Mouse (Mus musculus) forebrain, embryonic 15.5 days (tissue): Measurements from ENCODE around the gene Hist1h4b. TPM values are rescaled to one million over a fixed set of nuclear protein-coding genes. Genes with fewer than 3 reads are reported as not detected.
"Not testable (repeated sequence)": the region's sequence is repeated elsewhere in the genome, so short reads cannot be mapped to it uniquely, and the experiment has no call there.

Experiments
- ATAC-seq: fragments of 200-750 bp; cut with Nextera tagmentation; replicated peaks from 2 replicates; pipeline ENCODE4 v1.8.0; 2017; ENCODE audit warnings: mild to moderate bottlenecking, moderate TSS enrichment, moderate library complexity
- H3K27ac ChIP-seq: fragments of 300-500 bp; sonication (generic); replicated peaks from 2 replicates; pipeline ENCODE4 v1.5.1; 2015; ENCODE audit warnings: mild to moderate bottlenecking, inconsistent platforms
- H3K27me3 ChIP-seq: fragments of 300-500 bp; sonication (generic); 2 replicates; pipeline ENCODE4 v1.6.1; 2015; ENCODE audit warnings: inconsistent platforms
- H3K36me3 ChIP-seq: fragments of 300-500 bp; sonication (generic); 2 replicates; pipeline ENCODE4 v1.6.1; 2015; ENCODE audit warnings: mild to moderate bottlenecking, inconsistent platforms
- H3K4me1 ChIP-seq: fragments of 300-500 bp; sonication (generic); 2 replicates; pipeline ENCODE4 v1.6.1; 2015; ENCODE audit warnings: inconsistent platforms
- H3K4me2 ChIP-seq: fragments of 300-500 bp; sonication (generic); replicated peaks from 2 replicates; pipeline ENCODE4 v1.6.1; 2015; ENCODE audit warnings: mild to moderate bottlenecking, inconsistent platforms
- H3K4me3 ChIP-seq: fragments of 300-500 bp; sonication (generic); 2 replicates; pipeline ENCODE4 v1.5.1; 2015; ENCODE audit warnings: mild to moderate bottlenecking, inconsistent platforms
- H3K9ac ChIP-seq: fragments of 300-500 bp; sonication (generic); replicated peaks from 2 replicates; pipeline ENCODE4 v1.6.1; 2015; ENCODE audit warnings: mild to moderate bottlenecking, inconsistent platforms
- H3K9me3 ChIP-seq: fragments of 300-500 bp; sonication (generic); 2 replicates; pipeline ENCODE4 v1.6.1; 2016; ENCODE audit warnings: inconsistent platforms
- WGBS: fragments of 180-500 bp; shearing (Covaris S2); methylation state at CpG from one replicate; pipeline ENCODE4 v1.1.7; 2015; ENCODE audit warnings: mixed read lengths; 5-methylcytosine and 5-hydroxymethylcytosine counted together
- polyA plus RNA-seq: library from polyadenylated mRNA; unstranded; fragments of >200 nt; fragmentation: Nextera tagmentation; extraction: Ambion mirVana; gene quantifications from 2 replicates; pipeline ENCODE4 v1.2.1, GENCODE M21; 2015

Hist1h4b gene
- polyA plus RNA-seq, 1 experiment from 2014 or later = 2.8 TPM

DNA sequence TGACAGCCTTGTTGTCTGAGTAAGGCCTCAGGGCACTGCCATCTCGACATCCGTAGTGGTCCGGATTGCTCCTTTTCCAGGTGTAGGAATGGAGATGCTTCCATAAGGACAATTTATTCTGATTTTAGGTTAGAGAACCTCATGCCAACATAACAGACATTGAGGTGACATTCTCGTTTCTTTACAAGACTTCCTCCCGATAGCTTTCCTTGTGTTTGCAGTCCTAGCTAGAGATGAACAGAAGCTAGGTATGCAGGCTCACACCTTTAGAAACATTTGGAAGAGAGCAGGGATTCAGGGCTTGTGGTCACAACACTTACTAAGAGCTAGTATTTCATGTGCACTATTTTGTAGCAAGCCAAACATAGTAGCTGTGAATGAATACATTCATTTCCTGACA, 13.6 kb upstream of the Hist1h4b start:
- Histone ChIP-seq H3K27me3 (no peaks in the 10 kb centered on the region), H3K4me1 (peaks cover 41% of the 10 kb centered on the region), H3K36me3 (no peaks in the 10 kb centered on the region), H3K4me2 (no peak overlapping the region), H3K27ac (no peak overlapping the region), H3K4me3 (no peak overlapping the region), H3K9me3 (no peaks in the 10 kb centered on the region), H3K9ac (no peak overlapping the region)
- ATAC-seq = no peak
- WGBS = 86% methylated on average over 5 of the region's 5 CpGs

DNA sequence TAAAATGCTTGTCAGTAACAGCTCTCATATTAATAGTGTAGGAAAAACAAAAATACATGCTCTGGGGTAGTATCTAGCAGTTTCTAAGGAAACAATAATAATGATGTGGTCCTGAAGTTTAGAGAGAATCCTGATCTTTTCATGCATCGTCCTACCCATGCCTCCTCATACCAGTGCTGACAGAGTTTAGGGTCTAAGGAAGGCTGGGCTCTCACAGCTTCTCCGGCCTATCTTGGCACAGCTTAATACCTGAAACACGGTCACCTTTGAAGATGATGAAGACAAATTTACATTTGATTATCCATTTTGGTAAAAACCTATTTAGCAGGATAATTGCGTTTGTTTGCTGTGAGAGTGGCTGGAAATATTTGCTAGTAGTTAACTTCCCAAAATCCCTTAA, 12.8 kb upstream of the Hist1h4b start:
- WGBS = 30% methylated on average over 4 of the region's 4 CpGs
- Histone ChIP-seq H3K9ac (no peak overlapping the region), H3K4me2 (peak overlapping the region; percentile 80), H3K36me3 (no peaks in the 10 kb centered on the region), H3K4me3 (peak overlapping the region; percentile 51; the same call in 1 of the 2 replicates), H3K27me3 (no peaks in the 10 kb centered on the region), H3K9me3 (no peaks in the 10 kb centered on the region), H3K27ac (peak overlapping the region; percentile 67; the same call in 1 of the 2 replicates), H3K4me1 (peaks cover 44% of the 10 kb centered on the region)
- no peak for ATAC-seq

DNA sequence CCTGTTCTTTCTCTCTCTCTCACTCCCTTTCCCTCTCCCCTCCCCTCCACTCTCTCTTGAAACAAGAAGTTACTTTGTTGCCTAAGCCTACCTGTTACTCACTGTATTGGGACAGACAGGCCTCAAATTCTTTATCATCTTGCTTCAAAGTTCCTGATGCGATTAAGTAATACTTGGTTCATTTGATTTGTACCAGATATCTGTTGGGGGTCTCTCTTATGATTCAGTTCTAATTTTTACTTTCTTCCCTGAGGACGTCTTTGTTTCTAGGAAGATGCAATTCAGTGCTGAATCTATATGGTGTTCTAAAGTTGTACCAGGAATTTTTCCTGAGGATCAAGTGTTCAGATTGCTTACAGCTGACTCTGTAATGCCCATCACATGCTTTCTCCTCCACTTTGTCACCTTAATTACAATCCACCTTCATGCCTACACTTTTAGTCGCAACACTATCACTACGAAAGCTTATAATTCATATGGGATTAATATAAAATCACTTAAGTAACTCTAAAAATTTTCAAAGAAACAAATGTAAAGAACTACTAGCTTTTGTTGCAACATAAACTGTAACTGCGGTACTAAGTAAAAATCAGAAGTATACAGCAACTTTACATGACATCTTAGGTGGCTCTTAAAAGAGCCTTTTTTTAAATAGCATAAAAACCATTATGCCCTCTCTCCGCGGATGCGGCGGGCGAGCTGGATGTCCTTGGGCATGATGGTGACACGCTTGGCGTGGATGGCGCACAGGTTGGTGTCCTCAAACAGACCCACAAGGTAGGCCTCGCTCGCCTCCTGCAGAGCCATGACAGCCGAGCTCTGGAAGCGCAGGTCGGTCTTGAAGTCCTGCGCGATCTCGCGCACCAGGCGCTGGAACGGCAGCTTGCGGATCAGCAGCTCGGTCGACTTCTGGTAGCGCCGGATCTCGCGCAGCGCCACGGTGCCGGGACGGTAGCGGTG, 12.1 kb upstream of the Hist1h4b start:
- peaks cover 39% of the 10 kb centered on the region for H3K4me1 ChIP-seq
- no peak for ATAC-seq
- H3K4me3 ChIP-seq = peak overlapping the region; percentile 51
- H3K27me3 ChIP-seq = no peaks in the 10 kb centered on the region
- H3K36me3 ChIP-seq = no peaks in the 10 kb centered on the region
- H3K9me3 ChIP-seq = no peaks in the 10 kb centered on the region
- 0 out of 2 replicates have a peak overlapping the region, but pooled peaks have one; percentile 24 for H3K9ac ChIP-seq
- 2% methylated on average over 17 of the region's 36 CpGs for WGBS
- H3K27ac ChIP-seq = peak overlapping the region; percentile 67
- peak overlapping the region; percentile 80 for H3K4me2 ChIP-seq

- Histone ChIP-seq H3K27me3 (no peaks in the 10 kb centered on the region), H3K4me1 (peaks cover 33% of the 10 kb centered on the region), H3K4me3 (peak within 1 kb of the TSS; percentile 51), H3K4me2 (peak within 1 kb of the TSS; percentile 80), H3K9me3 (no peaks in the 10 kb centered on the region), H3K27ac (peak within 1 kb of the TSS; percentile 99), H3K9ac (peak within 1 kb of the TSS; percentile 60), H3K36me3 (no peaks in the 10 kb centered on the region)
- ATAC-seq = peak; percentile 76
- WGBS = 1% methylated on average over 28 of the region's 28 CpGs
Observed at GRCm38 (mm10) chr13:23745381-23746161, 11.2 kb upstream of the Hist1h4b start, which contains the start of gene Hist1h3c. Hist1h3c (minus strand) TSS chr13:23745602.

DNA sequence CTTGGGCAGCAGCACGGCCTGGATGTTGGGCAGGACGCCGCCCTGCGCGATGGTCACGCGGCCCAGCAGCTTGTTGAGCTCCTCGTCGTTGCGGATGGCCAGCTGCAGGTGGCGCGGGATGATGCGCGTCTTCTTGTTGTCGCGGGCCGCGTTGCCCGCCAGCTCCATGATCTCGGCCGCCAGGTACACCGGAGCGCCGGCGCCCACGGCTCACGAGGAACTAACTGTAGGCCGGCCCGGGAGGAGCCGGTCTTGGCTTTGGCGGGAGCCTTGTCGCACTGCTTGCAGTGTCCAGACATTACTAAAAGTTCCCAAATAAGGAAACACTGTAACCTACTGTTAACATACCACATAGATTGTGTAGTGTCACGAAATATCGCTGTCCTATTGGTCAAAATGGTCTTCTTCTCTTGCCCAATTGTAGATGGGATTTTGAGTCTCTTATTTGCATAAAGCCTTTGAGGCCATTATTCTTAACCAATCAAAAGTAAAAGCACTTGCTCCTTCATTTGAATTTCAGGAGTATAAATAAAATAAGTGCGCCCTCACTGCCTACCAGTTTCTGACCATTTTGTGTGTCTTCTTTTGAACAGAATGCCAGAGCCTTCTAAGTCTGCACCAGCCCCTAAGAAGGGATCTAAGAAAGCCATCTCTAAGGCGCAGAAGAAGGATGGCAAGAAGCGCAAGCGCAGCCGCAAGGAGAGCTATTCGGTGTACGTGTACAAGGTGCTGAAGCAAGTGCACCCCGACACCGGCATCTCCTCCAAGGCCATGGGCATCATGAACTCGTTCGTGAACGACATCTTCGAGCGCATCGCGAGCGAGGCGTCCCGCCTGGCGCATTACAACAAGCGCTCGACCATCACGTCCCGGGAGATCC, 10.4 kb upstream of the Hist1h4b start, which contains the start of gene Hist1h2bb:
Hist1h2bb (plus strand) TSS at position 534 of the 880 bp plus-strand sequence.
- H3K27ac ChIP-seq = peak within 1 kb of the TSS; percentile 99
- peak within 1 kb of the TSS; percentile 51 for H3K4me3 ChIP-seq
- not testable (repeated sequence) for H3K9me3 ChIP-seq, H3K27me3 ChIP-seq, H3K36me3 ChIP-seq
- H3K4me2 ChIP-seq = peak within 1 kb of the TSS; percentile 80
- H3K9ac ChIP-seq = peak within 1 kb of the TSS; percentile 60
- peaks cover 30% of the 10 kb centered on the region for H3K4me1 ChIP-seq
- ATAC-seq = peak; percentile 95
- WGBS = under 1% methylated on average over 42 of the region's 58 CpGs

- ATAC-seq = peak; percentile 13
- no peaks in the 10 kb centered on the region for H3K36me3 ChIP-seq
- H3K9ac ChIP-seq = peak overlapping the region; percentile 47
- no peaks in the 10 kb centered on the region for H3K9me3 ChIP-seq
- H3K27me3 ChIP-seq = no peaks in the 10 kb centered on the region
- H3K4me3 ChIP-seq = peak overlapping the region; percentile 51
- H3K4me1 ChIP-seq = peaks cover 34% of the 10 kb centered on the region
- peak overlapping the region; percentile 99 for H3K27ac ChIP-seq
- WGBS = 1% methylated on average over 13 of the region's 13 CpGs
- H3K4me2 ChIP-seq = peak overlapping the region; percentile 80
Observed at GRCm38 (mm10) chr13:23747081-23747891, 9.5 kb upstream of the Hist1h4b start.

DNA sequence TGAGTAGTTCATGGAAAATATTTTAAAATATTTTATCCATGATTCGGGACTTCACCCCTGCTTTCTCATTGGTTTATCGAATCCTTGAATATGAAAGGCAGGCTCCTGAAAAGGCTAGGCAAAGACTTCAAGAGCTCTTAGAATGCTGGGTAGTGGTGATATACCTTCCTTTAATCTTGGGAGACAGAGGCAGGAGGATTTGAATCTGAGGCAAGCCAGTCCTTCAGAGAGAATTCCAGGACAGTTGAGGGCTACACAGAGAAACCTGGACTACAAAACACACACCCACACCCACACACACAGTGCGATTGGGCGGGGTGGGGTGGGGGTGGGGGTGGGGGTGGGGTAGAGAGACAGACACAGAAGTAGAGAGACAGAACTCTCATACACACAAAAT, 8.9 kb upstream of the Hist1h4b start:
- H3K27me3 ChIP-seq = no peaks in the 10 kb centered on the region
- H3K9ac ChIP-seq = no peak overlapping the region
- peak overlapping the region; percentile 99 for H3K27ac ChIP-seq
- peak overlapping the region; percentile 80; the same call in 1 of the 2 replicates for H3K4me2 ChIP-seq
- ATAC-seq = no peak
- 5% methylated on average over 4 of the region's 4 CpGs for WGBS
- no peaks in the 10 kb centered on the region for H3K9me3 ChIP-seq
- no peak overlapping the region for H3K4me3 ChIP-seq
- H3K36me3 ChIP-seq = no peaks in the 10 kb centered on the region
- H3K4me1 ChIP-seq = peaks cover 38% of the 10 kb centered on the region

GRCm38 (mm10) chr13:23749563-23750121, 7.2 kb upstream of the Hist1h4b start:
- ATAC-seq = no peak
- Histone ChIP-seq H3K36me3 (no peaks in the 10 kb centered on the region), H3K9ac (no peak overlapping the region), H3K27me3 (no peaks in the 10 kb centered on the region), H3K4me3 (no peak overlapping the region), H3K9me3 (no peaks in the 10 kb centered on the region), H3K4me1 (peaks cover 35% of the 10 kb centered on the region), H3K4me2 (no peak overlapping the region), H3K27ac (peak overlapping the region; percentile 82)
- 91% methylated on average over 5 of the region's 5 CpGs for WGBS

- Histone ChIP-seq H3K9ac (peak within 1 kb of the TSS; percentile 52), H3K27ac (peak within 1 kb of the TSS; percentile 97), H3K4me1 (peaks cover 33% of the 10 kb centered on the region), H3K4me3 (peak within 1 kb of the TSS; percentile 51), H3K4me2 (peak within 1 kb of the TSS; percentile 77)
- not testable (repeated sequence) for H3K36me3 ChIP-seq, H3K9me3 ChIP-seq, H3K27me3 ChIP-seq
- peak; percentile 62 for ATAC-seq
- WGBS = under 1% methylated on average over 34 of the region's 47 CpGs
Observed at GRCm38 (mm10) chr13:23750839-23751477, 5.9 kb upstream of the Hist1h4b start, which contains the start of gene Hist1h2ab. Hist1h2ab (plus strand) TSS chr13:23751126.

DNA sequence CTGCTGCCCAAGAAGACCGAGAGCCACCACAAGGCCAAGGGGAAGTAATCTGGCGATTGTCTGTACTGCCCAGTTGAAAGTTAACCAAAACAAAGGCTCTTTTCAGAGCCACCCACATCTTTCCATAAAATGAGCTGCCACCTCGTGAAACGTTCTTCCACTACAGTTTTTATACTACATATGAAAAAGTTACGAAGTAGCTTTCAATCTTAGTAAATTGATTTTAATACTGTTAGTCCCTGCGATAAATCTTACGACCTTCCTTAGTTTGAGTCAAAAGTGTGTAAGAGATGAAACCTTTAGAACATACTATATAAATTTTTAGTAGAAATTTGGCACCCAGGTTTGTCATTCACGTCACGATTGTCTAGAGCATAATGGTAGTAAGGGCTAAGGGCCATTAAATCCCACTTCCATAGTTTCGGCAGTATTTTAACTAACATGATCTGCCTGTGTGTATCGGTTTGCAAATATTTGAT, 5.3 kb upstream of the Hist1h4b start:
- H3K36me3 ChIP-seq = no peaks in the 10 kb centered on the region
- peak overlapping the region; percentile 51 for H3K4me3 ChIP-seq
- no peaks in the 10 kb centered on the region for H3K27me3 ChIP-seq
- peaks cover 33% of the 10 kb centered on the region for H3K4me1 ChIP-seq
- ATAC-seq = no peak
- peak overlapping the region; percentile 97 for H3K27ac ChIP-seq
- H3K4me2 ChIP-seq = peak overlapping the region; percentile 77
- no peaks in the 10 kb centered on the region for H3K9me3 ChIP-seq
- under 1% methylated on average over 11 of the region's 11 CpGs for WGBS
- H3K9ac ChIP-seq = peak overlapping the region; percentile 52
